Mouse (Mus musculus): ENCODE measurements at regions not wholly inside any gene's neighbourhood (a gene's known extent, or its start where the extent isn't known, plus 50 kb on each side); places are given as distances from the start of the nearest gene placed in this dataset.

DNA sequence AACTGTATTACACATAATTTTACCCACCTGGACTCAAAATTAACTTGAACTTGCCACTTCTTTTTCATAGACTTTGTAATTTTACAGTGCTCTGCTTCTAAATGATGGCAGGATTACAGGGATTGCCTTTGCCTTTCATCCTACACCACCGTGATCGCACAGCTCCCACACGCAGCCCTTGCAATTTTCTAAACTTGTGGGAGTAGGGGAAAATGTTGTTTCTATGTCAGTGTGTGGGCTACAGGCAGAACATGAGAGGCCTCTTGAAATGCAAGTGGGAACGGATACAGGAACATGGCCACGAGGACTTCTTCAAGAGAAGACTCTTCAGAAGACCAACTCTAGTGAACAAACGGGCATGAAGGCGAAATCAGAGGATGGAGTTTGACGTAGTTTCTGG lies 254.0 kb upstream of the Emcn start:
- no peak for TF ChIP-seq CTCF (IDR thresholded peaks at IDR 0.05; ENCODE audit: low read depth)
- TF ChIP-seq EP300 (IDR thresholded peaks at IDR 0.05; ENCODE audit: low read depth), result no peak
